Mouse (Mus musculus) brain, embryonic 14.5 days (tissue): Measurements from ENCODE around the gene Celf2.

Experiments used
- CTCF ChIP-seq: fragments of 200-500 bp; IDR thresholded peaks from 2 replicates; pipeline ENCODE4 v1.5.1; 2012; ENCODE audit warnings: inconsistent platforms, mild to moderate bottlenecking, moderate library complexity, borderline replicate concordance; ENCODE audit not compliant: insufficient read depth, insufficient read length; ENCODE audit errors: extremely low read depth
- POLR2A ChIP-seq: fragments of 200-500 bp; IDR thresholded peaks from 2 replicates; pipeline ENCODE4 v1.6.1; 2012; ENCODE audit warnings: mild to moderate bottlenecking, inconsistent platforms, borderline replicate concordance; ENCODE audit not compliant: poor library complexity, insufficient read depth, insufficient read length, severe bottlenecking; ENCODE audit errors: extremely low read depth

DNA sequence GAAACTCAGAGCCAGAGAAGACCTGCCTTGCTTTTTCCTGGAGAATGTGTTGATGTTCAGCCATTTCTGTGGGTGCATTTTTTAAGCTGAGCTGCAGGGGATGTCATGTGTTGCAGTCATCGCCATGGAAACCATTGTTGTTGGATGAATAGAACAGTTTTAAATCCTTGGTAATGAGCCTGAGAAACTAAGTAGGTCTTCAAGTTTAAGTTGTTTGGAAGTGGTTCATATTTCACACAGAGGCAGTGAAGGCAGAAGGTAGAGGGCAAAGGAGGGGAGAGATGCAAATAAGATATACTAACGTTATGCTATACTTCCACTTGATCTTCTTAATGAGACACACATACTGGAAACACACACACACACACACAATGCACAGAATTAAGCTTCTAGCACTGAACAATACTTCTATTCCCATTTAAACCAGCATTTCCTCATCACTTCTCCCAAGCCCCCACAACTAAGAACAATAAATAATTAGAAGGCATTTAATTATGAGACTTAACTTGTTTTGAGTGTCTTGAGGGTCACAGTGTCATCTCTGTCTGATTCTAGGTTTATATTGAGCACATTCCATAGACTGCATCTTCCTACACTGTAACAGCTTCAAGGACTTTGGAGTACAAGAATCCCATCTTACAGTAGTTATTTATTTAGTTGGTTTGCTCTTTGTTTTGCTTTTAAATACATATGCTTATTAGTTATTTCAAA lies 199.1 kb downstream of the Celf2 start:
- TF ChIP-seq CTCF (peak; percentile 30; the same call in 1 of the 2 replicates), POLR2A (no peak)
